Mouse (Mus musculus) ES-Bruce4 (cell line): Measurements from ENCODE around the gene Ptpn4.

Source experiments
- CTCF ChIP-seq: IDR thresholded peaks from one replicate; pipeline ENCODE4 v1.8.1; 2011; ENCODE audit warnings: low read depth, low read length
- EP300 ChIP-seq: IDR thresholded peaks from 2 replicates; pipeline ENCODE4 v1.6.1; 2011; ENCODE audit warnings: low read depth, low read length; ENCODE audit not compliant: insufficient read depth

DNA sequence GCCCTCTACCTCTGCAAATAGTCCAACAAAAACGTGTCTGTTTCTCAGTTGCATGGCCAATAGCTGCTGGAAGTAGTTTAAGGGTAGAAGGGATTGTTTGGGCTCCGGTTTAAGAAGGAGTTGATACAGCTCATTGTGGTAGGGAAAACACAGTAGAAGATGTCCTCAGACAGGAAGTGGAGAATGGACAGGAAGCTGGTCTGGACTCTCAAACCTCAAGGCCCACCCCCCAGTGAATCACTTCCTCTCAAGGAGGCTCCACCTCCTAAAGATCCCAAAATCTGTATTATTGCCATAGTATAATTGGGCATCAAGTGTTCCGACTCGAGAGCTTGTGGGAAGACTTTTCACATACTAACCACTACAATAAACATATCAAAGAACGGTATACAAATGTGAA, 22.2 kb upstream of the Ptpn4 start:
- TF ChIP-seq EP300 (no peak), CTCF (no peak)
